13 mouse cellular contexts compared by ENCODE assay signal in genomic region chr7:49283507-49284361, GRCm38 (mm10).
DNase-seq lines count a peak whose midpoint lies in the region; ATAC-seq and TF ChIP-seq lines count a peak whose summit lies in the region.
"Had no signal": no experiment of that assay in that cellular context is flagged by ENCODE, and none has a peak within 500 bp of the region (broad histone marks: within the 10 kb centered on the region; RNA-seq: fewer than 3 reads in every experiment).

No protein-coding gene starts in this region.

- no peak overlapping the region for H3K4me3 ChIP-seq in midbrain, embryonic 11.5 days (ENCODE audit: low read depth, low read length)
- no peak overlapping the region for H3K4me3 ChIP-seq in midbrain, embryonic 14.5 days (replicated peaks; ENCODE audit: low read depth, low read length)
- H3K4me3 ChIP-seq in stomach, postnatal 0 days (ENCODE audit: low read depth, low read length) = no peak overlapping the region
- H3K4me3 ChIP-seq: erythroblast, embryonic 14.5 days had no signal

- H3K9me3 ChIP-seq in midbrain, embryonic 11.5 days (ENCODE audit: control insufficient read depth, low read length) = no peaks in the 10 kb centered on the region
- no peaks in the 10 kb centered on the region for H3K9me3 ChIP-seq in midbrain, embryonic 14.5 days (ENCODE audit: control insufficient read depth, low read length)
- H3K9me3 ChIP-seq in stomach, postnatal 0 days (ENCODE audit: control insufficient read depth, low read length) = no peaks in the 10 kb centered on the region
- H3K9me3 ChIP-seq: megakaryocyte, embryonic 14.5 days had no signal

- whole genome bisulfite sequencing in midbrain, embryonic 11.5 days = 82% methylated on average over 11 of the region's 11 CpGs
- WGBS in midbrain, embryonic 14.5 days = 79% methylated on average over 11 of the region's 11 CpGs
- WGBS in stomach, postnatal 0 days = 34% methylated on average over 11 of the region's 11 CpGs

- no peaks in the 10 kb centered on the region for H3K27me3 ChIP-seq in midbrain, embryonic 11.5 days (ENCODE audit: control insufficient read depth, insufficient read depth, low read length)
- no peaks in the 10 kb centered on the region for H3K27me3 ChIP-seq in midbrain, embryonic 14.5 days (ENCODE audit: control insufficient read depth, insufficient read depth, low read length)
- no peaks in the 10 kb centered on the region for H3K27me3 ChIP-seq in stomach, postnatal 0 days (ENCODE audit: control insufficient read depth, insufficient read depth, low read length)

- TF ChIP-seq EP300 in stomach, postnatal 0 days (optimal IDR thresholded peaks at IDR 0.05) = no peak

- H3K4me2 ChIP-seq in midbrain, embryonic 11.5 days = no peak overlapping the region
- no peak overlapping the region for H3K4me2 ChIP-seq in midbrain, embryonic 14.5 days (ENCODE audit: low read length)
- no peak overlapping the region for H3K4me2 ChIP-seq in stomach, postnatal 0 days (replicated peaks; ENCODE audit: low read depth)

- no peak overlapping the region for H3K27ac ChIP-seq in midbrain, embryonic 11.5 days (ENCODE audit: low read depth, low read length)
- H3K27ac ChIP-seq in midbrain, embryonic 14.5 days (replicated peaks; ENCODE audit: low read depth, low read length) = no peak overlapping the region
- H3K27ac ChIP-seq in stomach, postnatal 0 days (replicated peaks) = no peak overlapping the region; the same call in 1 of the 2 replicates

- no peaks in the 10 kb centered on the region for H3K4me1 ChIP-seq in midbrain, embryonic 11.5 days (ENCODE audit: control insufficient read depth, insufficient read depth, low read length)
- no peaks in the 10 kb centered on the region for H3K4me1 ChIP-seq in midbrain, embryonic 14.5 days (ENCODE audit: control insufficient read depth, insufficient read depth, low read length)
- peaks cover 4% of the 10 kb centered on the region; the same call in 1 of the 2 replicates for H3K4me1 ChIP-seq in stomach, postnatal 0 days (replicated peaks; ENCODE audit: control insufficient read depth, insufficient read depth)
- H3K4me1 ChIP-seq: megakaryocyte, embryonic 14.5 days had no signal

- H3K36me3 ChIP-seq in midbrain, embryonic 11.5 days (ENCODE audit: control insufficient read depth, insufficient read depth, low read length) = no peaks in the 10 kb centered on the region; the same call in 1 of the 2 replicates
- no peaks in the 10 kb centered on the region for H3K36me3 ChIP-seq in midbrain, embryonic 14.5 days (ENCODE audit: control insufficient read depth, insufficient read depth, low read length)
- H3K36me3 ChIP-seq in stomach, postnatal 0 days (ENCODE audit: control insufficient read depth, insufficient read depth, low read length) = no peaks in the 10 kb centered on the region

- ATAC-seq in midbrain, embryonic 11.5 days (ENCODE audit: low FRiP score) = peak; percentile 35; the same call in 1 of the 2 replicates
- ATAC-seq in midbrain, embryonic 14.5 days (ENCODE audit: low FRiP score, low TSS enrichment) = no peak
- peak; percentile 73 for ATAC-seq in stomach, postnatal 0 days (ENCODE audit: low FRiP score, low TSS enrichment)

- no peak overlapping the region for H3K9ac ChIP-seq in midbrain, embryonic 11.5 days (ENCODE audit: low read length)
- no peak overlapping the region for H3K9ac ChIP-seq in midbrain, embryonic 14.5 days (replicated peaks; ENCODE audit: low read length)
- H3K9ac ChIP-seq in stomach, postnatal 0 days (ENCODE audit: low read length) = no peak overlapping the region

- peak; percentile 23 for DNase-seq in adrenal gland, postnatal 10 days
- no peak for DNase-seq in adrenal gland, adult 8-10 months
- DNase-seq in midbrain, embryonic 11.5 days (ENCODE audit: low spot score, missing footprints) = no peak
- no peak for DNase-seq in midbrain, embryonic 14.5 days
- peak; percentile 54 for DNase-seq in liver
- DNase-seq in stomach, postnatal 0 days (ENCODE audit: low spot score) = peak; percentile 49
- no peak for DNase-seq in cerebellum, postnatal 14 days
- no peak for DNase-seq in urinary bladder, adult 18-20 months (ENCODE audit: low spot score in 2 of 2)
- DNase-seq: heart, adult 18-20 months; layer of hippocampus, adult 9-11 months; thymus, postnatal 36 days had no signal

- TF ChIP-seq CTCF in stomach, postnatal 0 days (IDR thresholded peaks at IDR 0.05; ENCODE audit: low read depth) = peak; percentile 58

Comparison
In these comparisons a context has a peak if more than half of its experiments do, and no peak if none do; other contexts are left out.
1. DNase-seq: peak in adrenal gland, postnatal 10 days (single experiment), liver (single experiment) and stomach, postnatal 0 days (single experiment); none in adrenal gland, adult 8-10 months (single experiment), midbrain, embryonic 11.5 days (single experiment), midbrain, embryonic 14.5 days (single experiment), cerebellum, postnatal 14 days (0 of 2) and urinary bladder, adult 18-20 months (0 of 2).